Mouse (Mus musculus) spleen, postnatal 36 days (tissue): ENCODE data around the gene Gatb.
"Not testable (repeated sequence)": the region's sequence is repeated elsewhere in the genome, so short reads cannot be mapped to it uniquely, and the experiment has no call there.

ENCODE experiments used
- DNase-seq, 2 experiments: peaks; one replicate each; pipeline ENCODE4 v3.0.0; 2022; ENCODE audit warnings: low spot score in 2 of 2, mixed read lengths in 1 of 2

Gatb gene

DNA sequence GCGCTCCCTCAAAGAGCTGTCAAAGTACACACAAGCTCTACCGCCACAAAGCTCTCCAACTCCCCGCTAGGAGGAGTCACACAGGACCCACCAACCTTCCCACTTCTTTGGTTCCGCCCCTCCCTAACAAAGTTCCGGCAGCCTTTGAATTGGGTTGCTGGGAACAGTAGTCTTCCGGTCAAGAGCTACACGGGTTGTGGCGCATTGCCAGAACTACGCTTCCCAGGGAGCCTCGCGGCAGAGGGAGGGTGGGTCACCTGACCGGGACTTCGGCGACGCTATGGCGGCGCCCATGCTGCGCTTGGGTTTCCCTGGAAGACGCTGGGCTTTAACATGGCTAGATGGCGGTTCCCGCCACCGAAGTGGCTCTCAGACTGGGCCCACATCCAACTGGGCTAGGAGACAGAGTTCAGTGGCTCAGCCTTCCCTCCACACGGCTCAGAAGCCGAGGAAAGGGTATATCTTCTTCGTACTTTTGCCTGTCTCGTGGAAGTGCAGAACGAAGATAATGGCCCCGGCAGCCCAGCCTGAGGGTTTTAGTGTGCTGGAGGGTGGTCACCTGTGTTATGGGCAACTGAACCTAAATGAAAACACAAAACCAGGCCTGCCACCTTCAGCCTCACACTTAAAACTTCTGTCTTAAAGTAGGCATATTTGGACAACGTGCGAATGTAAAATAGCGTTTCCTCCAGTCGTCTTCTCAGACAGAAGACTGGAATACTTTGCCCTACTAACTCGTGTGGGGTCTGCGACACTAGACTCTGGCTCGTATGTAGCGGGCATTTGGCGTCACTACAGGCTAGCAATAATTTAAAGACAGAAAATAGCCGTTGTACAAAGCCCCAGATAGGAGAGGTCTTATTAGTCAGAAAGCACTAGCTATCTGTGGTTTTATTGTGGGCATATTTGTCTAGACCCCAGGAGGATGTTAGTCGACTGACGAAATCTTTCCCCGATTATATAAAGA is at the start of gene Gatb:
Gene Gatb, plus strand, starts transcription at position 256 of the 967 bp plus-strand sequence.
- DNase-seq = peak; percentile 97

DNA sequence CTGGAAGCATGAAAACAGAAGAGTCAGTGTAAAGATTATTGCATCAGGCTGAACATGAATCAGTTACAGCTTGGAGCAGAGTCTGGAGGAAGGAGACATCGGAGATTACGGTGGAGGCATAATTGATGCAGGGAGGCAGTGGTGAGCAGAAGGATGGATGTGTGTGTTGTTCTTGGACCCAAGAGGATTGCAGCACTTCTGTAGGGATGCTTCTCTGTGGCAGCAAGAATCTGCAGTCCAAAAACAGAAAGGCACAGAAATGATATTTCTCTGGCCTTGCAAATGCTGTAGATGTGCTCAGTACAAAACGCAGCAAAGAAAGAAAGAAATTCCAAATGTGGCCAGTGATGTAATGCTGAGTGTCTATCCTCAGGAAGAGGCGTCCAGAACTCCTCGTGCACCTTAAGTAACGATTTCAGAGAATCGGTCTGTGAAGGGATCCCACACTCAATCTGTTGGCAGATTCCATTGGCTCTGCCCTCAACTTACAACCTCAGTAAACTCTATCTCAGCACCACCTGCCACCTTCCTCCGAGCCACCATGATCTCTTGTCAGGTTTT is 43.2 kb upstream of the Gatb start:
- no peak for DNase-seq

DNA sequence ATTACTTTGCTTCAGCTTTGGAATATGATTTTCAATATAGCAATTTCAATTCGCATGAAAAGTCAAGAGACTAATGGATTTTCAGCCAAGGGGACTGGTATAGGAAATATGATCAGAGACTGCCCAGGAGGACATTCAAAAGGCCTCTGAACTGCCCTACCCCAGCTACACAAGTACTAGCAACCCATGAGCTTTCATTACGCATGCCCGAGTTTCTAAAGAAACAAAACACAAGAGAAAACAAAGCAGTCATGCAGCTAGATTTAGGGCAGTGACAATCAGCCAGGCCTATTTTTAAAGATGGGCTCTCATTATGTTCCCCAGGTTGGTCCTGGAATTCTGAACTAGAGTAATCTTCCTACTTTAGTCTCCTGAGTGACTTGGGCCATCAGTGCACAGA is 41.5 kb upstream of the Gatb start:
- DNase-seq = no peak

DNA sequence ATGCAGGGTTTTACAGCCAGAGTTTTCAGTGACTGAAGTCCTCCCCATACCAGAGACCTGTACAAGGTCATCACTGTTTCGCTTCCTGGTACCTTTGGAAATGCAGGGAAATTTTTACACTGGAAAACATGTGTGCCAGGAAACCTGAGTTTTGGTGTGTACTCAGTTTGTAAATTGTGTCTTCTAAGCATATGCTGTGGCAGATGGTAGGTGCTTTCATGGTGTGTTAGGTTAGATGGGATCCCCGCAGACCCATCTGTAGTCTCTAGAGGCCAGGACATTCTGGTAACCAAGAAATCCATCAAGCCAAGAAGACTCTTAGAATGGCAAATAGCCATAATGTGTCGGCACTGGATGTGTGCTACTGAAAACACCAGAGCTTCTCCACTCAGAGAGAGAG is 38.9 kb upstream of the Gatb start:
- no peak for DNase-seq

DNA sequence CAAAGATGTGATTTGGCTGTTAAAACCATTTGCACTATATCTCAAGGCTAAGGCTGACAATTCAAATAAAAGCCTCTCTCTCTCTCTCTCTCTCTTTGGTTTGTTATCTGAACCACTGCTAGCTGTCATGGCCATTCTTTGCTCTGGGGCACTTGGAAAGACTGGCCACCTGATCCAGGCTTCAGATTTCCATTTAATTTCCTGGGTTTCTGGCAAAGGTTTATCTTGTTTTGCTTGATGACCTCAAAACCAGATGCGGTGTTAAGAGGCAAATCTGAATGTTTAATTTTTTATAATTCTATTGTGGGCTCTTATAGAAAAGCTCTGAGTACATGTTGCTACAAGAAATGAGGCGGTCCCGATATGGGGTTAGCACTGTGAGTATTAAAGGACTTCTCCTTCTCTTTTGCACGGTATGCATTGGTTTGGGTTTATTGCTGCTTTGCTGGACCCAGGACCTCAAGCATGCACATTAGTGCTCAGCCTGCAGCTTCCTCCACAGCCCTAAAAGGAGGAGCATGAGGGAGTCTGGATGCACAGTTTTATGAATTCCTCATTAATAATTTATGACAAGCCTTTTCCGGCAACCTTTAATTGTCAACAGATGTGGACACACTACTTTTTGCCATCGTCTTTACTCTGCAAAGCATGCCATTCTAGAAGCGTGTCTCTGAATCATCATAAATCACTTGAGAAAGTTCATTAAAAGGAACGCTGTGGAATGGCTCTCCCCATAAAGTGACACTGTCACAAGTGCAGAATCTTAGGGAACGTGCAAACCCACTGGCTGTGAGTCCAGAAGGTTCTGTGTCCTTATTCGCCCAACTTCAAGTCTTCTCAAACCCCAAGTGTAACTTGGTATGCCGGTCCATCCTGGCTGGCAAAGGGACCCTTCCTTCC is 38.0 kb upstream of the Gatb start:
- no peak for DNase-seq

DNA sequence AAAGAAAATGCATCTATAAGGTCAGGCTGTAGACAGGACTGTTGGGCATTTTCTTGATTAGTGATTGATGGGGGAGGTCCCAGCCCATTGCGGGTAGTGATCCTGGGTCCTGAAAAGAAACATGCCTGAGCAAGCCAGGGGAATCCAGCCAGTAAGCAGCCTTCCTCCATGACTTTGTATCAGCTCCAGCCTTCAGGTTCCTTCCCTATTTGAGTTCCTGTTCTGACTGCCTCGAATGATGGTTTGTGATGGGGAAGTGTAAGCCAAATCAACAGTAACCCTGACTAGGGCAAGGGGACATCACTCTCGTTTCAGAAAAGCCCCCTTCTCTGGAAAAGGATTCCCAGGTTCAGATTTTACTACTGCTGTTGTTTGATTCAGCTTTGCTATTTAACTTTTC is 31.2 kb upstream of the Gatb start:
- no peak for DNase-seq

DNA sequence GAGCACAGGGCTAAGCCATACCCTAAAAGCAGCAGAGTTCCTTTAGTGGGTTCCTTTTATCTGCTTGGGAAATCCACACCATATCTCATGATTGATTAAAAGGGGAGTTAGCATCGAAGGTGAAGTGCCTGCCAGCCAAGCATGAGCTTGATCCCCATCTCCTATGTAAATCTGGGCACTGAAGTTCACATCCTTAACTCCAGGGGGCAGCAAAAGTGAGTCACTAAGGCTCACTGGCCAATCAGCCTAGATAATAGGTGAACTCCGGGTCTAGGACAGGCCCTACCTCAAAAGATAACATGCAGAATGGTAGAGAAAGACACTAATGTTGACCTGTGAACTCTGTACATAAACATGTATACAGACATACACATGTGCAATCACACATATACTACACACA is 30.3 kb upstream of the Gatb start:
- DNase-seq = no peak

DNA sequence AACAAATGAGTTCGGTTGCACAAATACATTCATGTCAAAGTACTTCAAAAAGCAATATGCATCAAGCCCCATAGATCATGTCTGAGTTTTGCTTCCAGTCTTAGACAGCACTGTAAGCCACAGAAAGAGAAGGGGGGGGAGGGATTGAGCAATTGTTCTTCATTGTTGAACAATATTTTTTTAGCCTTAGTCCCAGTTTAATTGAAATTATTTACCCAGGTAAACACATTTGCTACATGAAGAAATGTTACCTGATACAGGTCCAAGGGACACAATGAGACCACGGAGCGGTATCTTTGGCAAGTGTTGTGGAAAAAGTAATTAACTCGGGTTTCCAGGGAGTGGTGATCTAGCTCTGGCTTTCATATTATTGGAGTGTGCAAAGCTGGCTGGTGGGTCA is 23.6 kb upstream of the Gatb start:
- no peak for DNase-seq

DNA sequence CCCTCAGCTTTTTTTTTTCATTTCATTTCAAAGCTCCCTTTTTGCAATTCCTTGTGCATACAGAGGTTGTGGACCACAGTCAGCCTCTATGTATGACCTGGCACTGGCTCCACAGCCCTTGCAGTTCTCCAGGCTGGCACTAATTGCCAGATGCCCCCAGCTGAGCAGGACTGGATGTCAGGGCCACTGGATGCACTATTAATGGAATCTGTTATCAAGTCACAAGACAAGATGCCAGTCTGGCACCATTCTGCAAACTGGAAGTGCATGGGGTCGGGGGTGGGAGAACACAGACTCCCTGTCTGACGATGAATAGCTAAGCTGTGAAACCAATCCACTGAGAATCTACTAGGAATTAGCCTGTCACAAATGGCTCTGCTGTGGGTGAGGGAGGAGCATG is 22.6 kb upstream of the Gatb start:
- no peak for DNase-seq

DNA sequence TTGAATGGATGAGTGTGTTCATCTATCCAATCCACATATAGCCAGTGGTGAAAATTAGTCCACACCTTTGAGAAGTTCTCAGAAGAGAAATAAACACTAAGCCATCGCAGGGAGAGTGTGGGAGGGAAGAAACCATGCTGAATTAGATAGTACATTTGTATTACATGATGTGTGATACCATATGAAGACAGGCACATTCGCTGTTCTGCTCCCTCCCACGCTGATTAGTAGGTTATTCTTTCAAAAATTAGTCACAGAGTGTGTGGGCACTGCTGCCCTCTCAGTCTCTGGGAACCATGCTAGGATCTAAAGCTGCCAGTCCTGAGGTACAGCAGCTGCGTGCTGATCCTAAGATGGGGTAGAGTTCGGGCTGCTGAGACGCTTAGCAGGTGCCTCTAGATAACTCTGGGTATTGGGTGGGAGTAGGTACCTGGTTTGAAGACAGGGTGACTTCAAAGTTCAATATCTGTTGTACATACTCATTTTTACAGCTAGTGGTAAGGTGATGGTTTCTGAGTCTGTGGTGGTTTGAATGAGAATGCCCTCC is 20.1 kb upstream of the Gatb start:
- no peak for DNase-seq

DNA sequence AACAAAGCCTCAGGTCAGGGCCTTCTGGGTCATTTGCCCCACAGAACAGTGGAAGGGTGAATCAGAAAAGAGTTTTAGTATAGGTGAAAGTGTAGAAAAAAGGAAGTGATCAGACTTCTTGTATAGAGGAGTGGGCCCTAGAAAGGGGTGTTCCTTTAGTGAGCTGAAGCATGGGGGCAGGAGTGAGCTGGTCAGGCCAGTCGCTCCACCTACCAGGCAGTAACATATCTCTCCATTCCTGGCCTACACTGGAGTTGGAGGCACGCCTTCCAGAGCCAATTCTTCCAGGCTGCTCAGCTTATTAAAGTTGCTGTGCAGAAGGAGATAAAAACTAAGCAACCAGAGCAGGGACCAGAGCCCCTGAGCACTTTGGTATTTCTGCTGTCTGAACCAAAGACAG is 9.3 kb upstream of the Gatb start:
- no peak for DNase-seq

DNA sequence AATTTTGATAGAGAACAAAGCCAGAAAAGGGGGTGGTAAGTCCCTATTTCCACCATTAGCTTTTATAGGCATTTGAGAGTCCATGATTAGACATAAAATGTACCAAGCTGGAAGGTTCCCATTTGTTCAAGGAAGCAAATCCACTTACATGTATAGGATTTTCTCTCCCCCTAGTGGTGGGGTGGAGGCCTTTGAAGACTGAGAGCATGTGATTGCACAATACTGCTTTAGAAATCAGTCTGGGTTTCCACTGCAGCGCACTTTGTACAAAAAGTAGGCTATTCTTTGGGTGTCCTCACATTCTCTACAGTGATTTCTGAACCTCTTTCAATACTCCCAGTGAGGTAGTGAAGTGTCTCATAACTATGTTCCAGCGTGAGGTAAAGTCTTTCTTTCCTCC is 2.6 kb upstream of the Gatb start:
- peak in 1 of 2 experiments; percentile 32 for DNase-seq

DNA sequence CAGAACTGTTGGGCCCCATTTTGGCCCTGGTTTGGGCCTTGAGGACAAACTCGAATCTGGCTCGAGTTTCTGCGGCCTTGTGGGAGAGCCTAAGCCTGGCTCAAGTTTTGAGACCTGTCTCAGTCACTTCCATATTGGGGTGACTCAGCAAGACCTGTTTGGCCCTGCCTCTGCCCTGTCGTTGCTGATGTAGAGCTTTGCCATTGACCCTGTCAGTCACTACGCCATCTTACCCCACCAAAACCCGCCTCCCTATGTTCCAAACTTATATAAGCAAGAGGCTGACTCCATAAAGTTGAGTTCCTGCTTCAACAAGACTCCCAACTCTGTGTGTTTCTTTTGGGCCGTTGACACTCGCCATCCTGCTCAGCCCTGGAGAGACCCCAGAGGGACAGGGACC is 1.4 kb upstream of the Gatb start:
- not testable (repeated sequence) for DNase-seq

DNA sequence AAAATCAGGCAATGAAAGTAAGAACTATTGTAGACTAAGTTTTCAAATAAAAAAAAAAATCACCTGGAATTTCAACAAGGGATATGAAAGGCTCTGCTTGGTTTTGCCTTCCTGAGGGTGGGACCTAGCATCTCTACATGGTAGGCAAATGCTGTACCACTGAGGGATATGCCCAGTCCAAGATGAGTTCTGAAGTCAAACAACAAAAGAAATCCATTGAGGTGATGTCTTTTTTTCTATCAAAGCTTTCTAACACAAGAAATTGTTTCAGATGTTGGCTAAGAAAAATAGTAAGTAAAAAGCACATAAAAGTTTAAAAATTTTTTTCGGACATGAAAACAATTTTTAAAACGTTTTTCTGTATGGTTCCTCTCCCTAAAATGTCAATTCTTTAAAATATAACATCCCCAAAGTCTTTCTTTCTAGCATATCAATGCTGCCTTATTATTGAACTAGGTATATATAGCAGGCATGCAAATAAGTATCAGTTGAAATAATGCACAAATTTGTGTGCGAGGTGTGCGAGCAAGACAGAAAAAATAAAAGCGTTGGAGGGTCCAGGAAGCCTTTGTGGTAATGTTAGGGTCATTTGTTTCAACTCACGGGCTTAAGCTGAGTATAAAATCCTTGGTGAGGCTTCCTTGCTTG is 579 bp upstream of the Gatb start:
- no peak for DNase-seq

DNA sequence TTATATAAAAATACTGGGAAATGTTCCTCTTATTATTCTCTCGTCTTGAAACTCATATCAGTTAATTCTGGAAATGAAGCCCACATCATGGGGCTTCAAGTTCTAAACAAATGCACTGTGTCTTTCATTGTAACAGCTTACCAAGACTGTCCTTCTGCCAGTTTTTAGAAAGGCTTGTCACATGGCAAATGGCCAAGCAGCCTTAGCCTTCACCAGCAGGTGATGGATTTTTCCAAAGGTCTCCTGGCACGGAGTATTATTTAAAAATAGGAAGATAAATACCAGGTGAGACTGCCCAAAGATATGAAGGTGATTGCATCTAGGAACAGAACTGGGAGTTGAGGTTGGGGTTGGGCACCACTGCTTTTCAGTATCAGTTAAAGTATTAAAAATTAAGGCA is 8.8 kb downstream of the Gatb start:
- DNase-seq = no peak

DNA sequence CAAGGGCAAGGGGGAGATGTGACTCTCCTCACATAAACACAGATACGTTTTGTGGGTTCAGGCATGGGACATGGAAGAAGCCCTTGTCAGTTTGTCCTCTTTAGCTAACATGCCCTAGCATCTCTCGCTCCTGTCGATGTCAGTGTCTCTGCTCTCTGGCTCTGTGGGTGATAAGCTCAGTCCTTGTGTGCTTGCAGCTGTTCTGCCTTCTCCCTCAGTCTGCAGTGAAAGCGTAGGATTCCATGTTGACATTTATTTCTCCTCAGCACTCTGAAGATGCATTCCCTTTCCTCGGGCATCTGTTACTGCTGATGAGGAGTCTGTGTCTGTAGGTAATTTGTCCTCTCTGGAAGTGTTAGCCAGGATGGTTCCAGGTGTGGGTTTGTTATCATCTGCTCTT is 9.3 kb downstream of the Gatb start:
- DNase-seq = no peak

DNA sequence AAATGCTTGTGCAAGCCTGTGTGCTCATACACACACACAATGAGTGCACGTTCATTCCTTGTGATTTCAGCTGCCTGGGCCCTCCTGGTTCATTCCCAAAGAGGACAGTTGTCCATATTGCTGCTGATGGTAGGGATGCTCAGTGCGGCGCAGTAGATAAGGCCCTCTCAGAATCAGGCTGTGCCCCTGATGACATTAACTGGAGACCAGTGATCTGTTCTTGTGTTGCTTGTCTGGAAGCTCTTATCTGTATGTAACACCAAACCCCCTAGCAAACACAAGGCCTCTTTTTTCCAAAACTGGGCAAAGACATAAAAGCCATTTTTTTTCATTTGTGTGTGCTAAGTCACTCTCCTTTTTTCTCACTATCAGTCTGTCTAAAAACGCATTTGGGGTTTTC is 11.0 kb downstream of the Gatb start:
- DNase-seq = no peak

DNA sequence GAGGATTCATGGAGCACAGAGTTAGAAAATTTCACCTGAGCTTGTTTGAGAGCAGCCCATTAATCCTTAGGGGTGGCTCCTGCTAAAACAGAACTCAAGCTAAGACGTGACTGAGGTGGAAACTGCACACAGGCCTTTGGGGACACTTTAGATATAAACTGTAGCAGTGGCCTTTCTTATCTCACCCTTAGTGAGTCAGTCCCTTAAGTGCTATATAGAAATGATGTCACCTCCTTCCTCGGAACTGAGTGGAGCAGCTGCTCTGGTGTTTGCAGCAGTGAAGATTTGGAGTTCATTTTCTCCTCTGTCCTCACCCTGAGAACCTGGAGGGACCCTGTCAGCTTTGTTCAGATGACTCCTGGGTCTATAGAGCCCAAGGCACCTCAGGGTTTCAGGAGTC is 14.8 kb downstream of the Gatb start:
- DNase-seq = no peak

DNA sequence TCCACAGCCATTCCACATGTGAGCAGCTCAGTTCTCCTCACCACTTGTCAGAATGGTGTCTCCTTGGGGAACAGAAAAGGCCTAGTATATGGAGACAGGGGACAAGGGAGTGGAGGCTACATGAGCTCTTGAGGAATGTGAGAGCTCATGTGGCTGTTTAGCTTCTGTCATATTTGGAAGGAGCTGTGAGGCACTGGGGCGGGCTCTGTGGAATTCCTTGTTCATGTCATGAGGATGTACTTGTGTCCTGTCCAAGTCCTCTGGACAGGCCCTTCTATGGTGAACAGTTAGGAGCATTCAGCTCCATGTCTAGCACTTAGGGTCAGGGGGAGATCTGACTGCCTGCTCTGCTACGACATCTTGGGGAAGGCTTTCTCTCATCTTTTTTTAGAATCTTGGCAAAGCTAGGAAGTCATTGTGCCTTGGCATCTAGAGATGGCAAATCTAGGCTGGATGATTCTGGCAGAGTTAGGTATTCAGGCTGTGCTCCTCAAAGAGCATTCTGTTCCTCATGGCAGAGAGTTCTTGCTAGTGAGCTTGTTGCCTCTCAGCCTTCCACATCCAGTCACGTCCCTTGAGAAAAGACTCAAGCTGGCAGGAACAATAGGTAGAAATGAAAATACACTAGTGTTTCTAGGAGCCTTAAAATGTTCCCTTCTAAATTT is 16.3 kb downstream of the Gatb start:
- DNase-seq = no peak

DNA sequence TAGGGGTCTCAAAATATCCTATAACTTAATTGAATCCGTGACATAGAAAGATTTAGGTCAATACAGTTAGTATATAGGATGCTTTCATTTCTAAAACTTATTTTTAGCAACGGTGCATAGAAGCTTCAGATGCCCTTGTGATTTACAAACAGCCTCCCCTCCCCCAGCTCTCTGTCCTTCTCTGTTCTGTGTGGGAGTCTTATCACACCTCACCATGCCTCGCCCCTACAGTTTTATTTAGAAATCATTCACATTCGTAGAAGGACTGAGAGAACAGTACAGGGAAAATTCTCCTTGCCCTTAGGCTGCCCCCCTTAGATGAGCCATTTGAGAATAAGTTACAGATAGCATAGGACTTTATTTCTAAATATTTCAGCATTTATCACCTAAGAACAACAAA is 18.1 kb downstream of the Gatb start:
- DNase-seq = no peak

DNA sequence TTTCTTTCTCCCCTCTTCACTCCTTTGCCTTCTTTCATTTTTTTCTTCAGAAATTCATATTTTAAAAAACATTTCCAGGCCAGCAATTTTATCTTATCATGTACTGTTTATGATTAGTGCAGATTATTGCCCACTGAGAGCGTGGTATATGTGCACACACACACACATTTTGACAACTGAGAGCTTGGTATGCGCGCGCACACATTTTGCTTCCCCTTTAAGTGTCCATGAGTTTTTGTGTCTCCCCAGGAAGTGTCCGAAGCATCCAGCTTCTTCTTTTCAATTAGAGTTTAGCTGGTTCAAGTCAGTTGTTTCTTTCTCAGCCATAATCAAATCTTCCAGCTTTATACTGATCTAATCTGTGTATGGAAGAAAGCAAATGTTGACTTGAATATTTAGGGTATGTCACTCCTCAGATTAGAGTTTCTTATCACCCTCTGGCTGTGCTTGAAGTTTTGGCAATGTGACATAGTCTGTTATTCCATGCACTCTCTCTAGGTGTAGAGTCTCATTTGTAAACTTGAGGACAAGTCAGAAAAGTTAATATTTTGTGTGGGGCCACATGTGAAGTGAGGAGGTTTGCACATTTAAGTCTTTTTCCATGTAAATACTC is 18.8 kb downstream of the Gatb start:
- no peak for DNase-seq
